Mouse (Mus musculus): ENCODE data around the gene Gm17949. TPM values are rescaled to one million over a fixed set of nuclear protein-coding genes. Genes with fewer than 3 reads are reported as not detected.

Gm17949 gene
- total RNA-seq (2014; rRNA removed) = not detected in 2 replicates
- 0.28 and 0.34 TPM in 2 replicates for polyA plus RNA-seq (2015; fragmentation: Nextera tagmentation; extraction: Ambion mirVana)

- DNase-seq = peak; percentile 100
- 1% methylated on average over 51 of the region's 51 CpGs for WGBS
- peak; percentile 93 for ATAC-seq
Observed at GRCm38 (mm10) chr17:57011236-57012141, at the start of gene Gm17949, which contains the start of gene Gtf2f1. TSS of gene Gm17949 (plus strand) at chr17:57011469. TSS of gene Gtf2f1 (minus strand) at chr17:57011288.

GRCm38 (mm10) chr17:56961880-56962279 is 49.4 kb upstream of the Gm17949 start:
- Histone ChIP-seq H3K4me1 (ENCODE audit: insufficient read depth) (no peaks in the 10 kb centered on the region), H3K4me3 (ENCODE audit: low read depth, low read length) (no peak overlapping the region), H3K27ac (ENCODE audit: low read depth, low read length) (no peak overlapping the region), H3K36me3 (ENCODE audit: insufficient read depth) (no peaks in the 10 kb centered on the region), H3K27me3 (ENCODE audit: insufficient read depth, low read length) (no peaks in the 10 kb centered on the region), H3K4me2 (ENCODE audit: low read depth) (no peak overlapping the region), H3K9ac (no peak overlapping the region), H3K9me3 (ENCODE audit: low read length) (no peaks in the 10 kb centered on the region)
- DNase-seq (no peak), ATAC-seq (no peak)
- WGBS = 91% methylated on average over 4 of the region's 4 CpGs
- TF ChIP-seq CTCF (IDR thresholded peaks at IDR 0.05; ENCODE audit: low read depth) = no peak

More at GRCm38 (mm10) chr17:57011236-57012141, at the start of gene Gm17949, which contains the start of gene Gtf2f1:
- Histone ChIP-seq H3K9me3 (ENCODE audit: low read length) (no peaks in the 10 kb centered on the region), H3K27ac (ENCODE audit: low read depth, low read length) (peak within 1 kb of the TSS; percentile 97), H3K36me3 (ENCODE audit: insufficient read depth) (peaks cover 22% of the 10 kb centered on the region), H3K4me3 (ENCODE audit: low read depth, low read length) (peak within 1 kb of the TSS; percentile 74), H3K4me1 (ENCODE audit: insufficient read depth) (peaks cover 18% of the 10 kb centered on the region), H3K9ac (peak within 1 kb of the TSS; percentile 96), H3K27me3 (ENCODE audit: insufficient read depth, low read length) (no peaks in the 10 kb centered on the region), H3K4me2 (ENCODE audit: low read depth) (peak within 1 kb of the TSS; percentile 90)
- TF ChIP-seq CTCF (IDR thresholded peaks at IDR 0.05; ENCODE audit: low read depth) = peak; percentile 56

GRCm38 (mm10) chr17:56962642-56963405 is 48.4 kb upstream of the Gm17949 start:
- H3K36me3 ChIP-seq (ENCODE audit: insufficient read depth) = no peaks in the 10 kb centered on the region
- 78% methylated on average over 5 of the region's 5 CpGs for WGBS
- H3K9ac ChIP-seq = no peak overlapping the region
- H3K27me3 ChIP-seq (ENCODE audit: insufficient read depth, low read length) = no peaks in the 10 kb centered on the region
- ATAC-seq = no peak
- H3K4me2 ChIP-seq (ENCODE audit: low read depth) = no peak overlapping the region
- no peaks in the 10 kb centered on the region for H3K9me3 ChIP-seq (ENCODE audit: low read length)
- H3K4me1 ChIP-seq (ENCODE audit: insufficient read depth) = no peaks in the 10 kb centered on the region
- no peak overlapping the region for H3K27ac ChIP-seq (ENCODE audit: low read depth, low read length)
- DNase-seq = no peak
- H3K4me3 ChIP-seq (ENCODE audit: low read depth, low read length) = no peak overlapping the region
- no peak for TF ChIP-seq CTCF (IDR thresholded peaks at IDR 0.05; ENCODE audit: low read depth)

DNA sequence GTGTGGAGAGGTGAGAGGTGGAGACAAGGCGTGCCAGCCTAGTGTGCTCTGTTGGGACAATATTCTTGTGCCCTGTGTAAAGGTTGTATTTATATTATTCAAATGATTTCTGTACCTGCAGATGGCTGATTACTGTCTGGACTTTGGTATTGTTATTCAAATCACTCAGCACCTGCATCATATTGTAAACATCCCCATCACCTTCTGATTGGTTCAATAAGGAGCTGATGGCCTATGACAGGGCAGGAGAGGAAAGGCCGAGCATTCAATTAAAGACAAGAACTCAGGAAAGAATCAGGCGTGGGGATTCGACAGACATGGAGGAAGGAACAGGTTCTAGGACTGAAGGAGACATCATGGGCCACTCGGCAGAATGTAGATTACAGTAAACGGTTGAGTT is 47.6 kb upstream of the Gm17949 start:
- Histone ChIP-seq H3K36me3 (ENCODE audit: insufficient read depth) (no peaks in the 10 kb centered on the region), H3K9me3 (ENCODE audit: low read length) (no peaks in the 10 kb centered on the region), H3K27ac (ENCODE audit: low read depth, low read length) (no peak overlapping the region), H3K4me1 (ENCODE audit: insufficient read depth) (no peaks in the 10 kb centered on the region), H3K27me3 (ENCODE audit: insufficient read depth, low read length) (no peaks in the 10 kb centered on the region), H3K4me3 (ENCODE audit: low read depth, low read length) (no peak overlapping the region), H3K4me2 (ENCODE audit: low read depth) (no peak overlapping the region), H3K9ac (no peak overlapping the region)
- DNase-seq (no peak), ATAC-seq (no peak)
- no peak for TF ChIP-seq CTCF (IDR thresholded peaks at IDR 0.05; ENCODE audit: low read depth)
- WGBS = 77% methylated on average over 6 of the region's 6 CpGs

- H3K4me3 ChIP-seq (ENCODE audit: low read depth, low read length) = no peak overlapping the region
- TF ChIP-seq CTCF (IDR thresholded peaks at IDR 0.05; ENCODE audit: low read depth) = no peak
- H3K9me3 ChIP-seq (ENCODE audit: low read length) = no peaks in the 10 kb centered on the region
- ATAC-seq = no peak
- H3K4me2 ChIP-seq (ENCODE audit: low read depth) = no peak overlapping the region
- no peaks in the 10 kb centered on the region for H3K36me3 ChIP-seq (ENCODE audit: insufficient read depth)
- no peak overlapping the region for H3K9ac ChIP-seq
- no peak for DNase-seq
- WGBS = 71% methylated on average over 3 of the region's 3 CpGs
- no peaks in the 10 kb centered on the region for H3K27me3 ChIP-seq (ENCODE audit: insufficient read depth, low read length)
- no peaks in the 10 kb centered on the region for H3K4me1 ChIP-seq (ENCODE audit: insufficient read depth)
- no peak overlapping the region for H3K27ac ChIP-seq (ENCODE audit: low read depth, low read length)
Observed at GRCm38 (mm10) chr17:56969321-56969720, 41.9 kb upstream of the Gm17949 start.

GRCm38 (mm10) chr17:56970081-56970480 is 41.2 kb upstream of the Gm17949 start:
- WGBS = 58% methylated on average over 5 of the region's 5 CpGs

More at GRCm38 (mm10) chr17:56970081-56970480, 41.2 kb upstream of the Gm17949 start:
- Histone ChIP-seq H3K4me2 (ENCODE audit: low read depth) (no peak overlapping the region), H3K9ac (no peak overlapping the region), H3K27me3 (ENCODE audit: insufficient read depth, low read length) (no peaks in the 10 kb centered on the region), H3K27ac (ENCODE audit: low read depth, low read length) (no peak overlapping the region), H3K36me3 (ENCODE audit: insufficient read depth) (no peaks in the 10 kb centered on the region), H3K4me3 (ENCODE audit: low read depth, low read length) (no peak overlapping the region), H3K4me1 (ENCODE audit: insufficient read depth) (no peaks in the 10 kb centered on the region), H3K9me3 (ENCODE audit: low read length) (no peaks in the 10 kb centered on the region)
- ATAC-seq (no peak), DNase-seq (no peak)
- TF ChIP-seq CTCF (IDR thresholded peaks at IDR 0.05; ENCODE audit: low read depth) = no peak

All from forebrain, postnatal 0 days (tissue).